Mouse (Mus musculus): ENCODE measurements at regions not wholly inside any gene's neighbourhood (a gene's known extent, or its start where the extent isn't known, plus 50 kb on each side); places are given as distances from the start of the nearest gene placed in this dataset.
A peak's percentile ranks its signal among the peaks of the same experiment; 100 is the strongest.
"Not testable (repeated sequence)": the region's sequence is repeated elsewhere in the genome, so short reads cannot be mapped to it uniquely, and the experiment has no call there.

- no peak for DNase-seq (ENCODE audit: low spot score in 2 of 2)
These were observed 527.4 kb upstream of the Gm5150 start for GRCm38 (mm10) chr3:16533643-16534042.

- not testable (repeated sequence) for DNase-seq (ENCODE audit: low spot score in 2 of 2)
These were observed 521.3 kb upstream of the Gm5150 start for GRCm38 (mm10) chr3:16527511-16527910.

GRCm38 (mm10) chr3:16488431-16488830 is 482.2 kb upstream of the Gm5150 start:
- not testable (repeated sequence) for DNase-seq (ENCODE audit: low spot score in 2 of 2)

- DNase-seq (ENCODE audit: low spot score in 2 of 2): no peak
These were observed 476.5 kb upstream of the Gm5150 start for GRCm38 (mm10) chr3:16482750-16483149.

- no peak for DNase-seq (ENCODE audit: low spot score in 2 of 2)
These were observed 465.1 kb upstream of the Gm5150 start for GRCm38 (mm10) chr3:16471360-16471759.

- DNase-seq (ENCODE audit: low spot score in 2 of 2): peak; percentile 57 to 58
These were observed 460.2 kb upstream of the Gm5150 start for GRCm38 (mm10) chr3:16466388-16466787.

GRCm38 (mm10) chr3:16465357-16465756 is 459.1 kb upstream of the Gm5150 start:
- no peak for DNase-seq (ENCODE audit: low spot score in 2 of 2)

GRCm38 (mm10) chr3:16464301-16464700 is 458.1 kb upstream of the Gm5150 start:
- DNase-seq (ENCODE audit: low spot score in 2 of 2): no peak

GRCm38 (mm10) chr3:16433033-16433432 is 426.8 kb upstream of the Gm5150 start:
- DNase-seq (ENCODE audit: low spot score in 2 of 2): no peak

- DNase-seq (ENCODE audit: low spot score in 2 of 2): no peak
These were observed 425.5 kb upstream of the Gm5150 start for GRCm38 (mm10) chr3:16431819-16432115.

GRCm38 (mm10) chr3:16431082-16431818 is 425.0 kb upstream of the Gm5150 start:
- no peak for DNase-seq (ENCODE audit: low spot score in 2 of 2)
